20 mouse cellular contexts compared by ENCODE assay signal in the genomic region with DNA sequence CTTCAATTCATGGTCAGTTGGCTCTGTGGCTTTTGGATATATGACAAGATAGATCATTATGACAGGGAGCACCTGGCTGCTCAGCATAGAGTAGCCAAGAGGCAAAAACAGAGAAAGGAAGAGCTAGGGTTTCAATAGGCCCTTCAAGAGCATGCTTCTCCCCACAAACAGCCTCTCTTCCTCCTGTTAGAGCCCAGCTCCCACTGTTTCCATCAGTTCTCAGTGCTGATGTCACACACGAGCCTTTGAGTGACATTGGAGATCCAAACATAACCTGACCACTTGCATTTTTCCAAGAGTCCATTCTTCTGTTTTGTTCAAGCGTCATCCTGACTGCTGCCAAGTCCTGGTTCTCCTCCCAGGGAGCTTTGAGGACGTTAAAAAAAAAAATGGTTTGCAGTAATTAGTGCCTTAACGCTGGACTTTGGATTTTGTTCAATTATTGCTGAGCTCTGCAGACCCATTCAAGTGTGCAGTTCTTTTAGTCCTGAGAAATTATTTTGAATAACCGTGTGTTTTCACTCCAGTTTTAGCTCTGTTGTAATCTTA. TPM values are rescaled to one million over a fixed set of nuclear protein-coding genes. Genes with fewer than 3 reads are reported as not detected.
"Had no signal": no experiment of that assay in that cellular context is flagged by ENCODE, and none has a peak within 500 bp of the region (broad histone marks: within the 10 kb centered on the region; RNA-seq: fewer than 3 reads in every experiment).

No protein-coding gene starts in this region.

- H3K27ac ChIP-seq: left cerebral cortex, adult 2 months; limb, embryonic 10.5 days; liver, embryonic 13.5 days; lung, embryonic 15.5 days; macrophage; midbrain, embryonic 15.5 days; neural tube, embryonic 13.5 days had no signal

- DNase-seq: liver, embryonic 13.5 days; liver, postnatal 0 days; lung, postnatal 14 days; retina, postnatal 1 day; right cerebral cortex, postnatal 4 days; spleen, adult 18-20 months; thymus, postnatal 36 days had no signal

- H3K4me3 ChIP-seq: left cerebral cortex, adult 2 months; limb, embryonic 10.5 days; liver, embryonic 13.5 days; lung, embryonic 15.5 days; megakaryocyte, embryonic 14.5 days; midbrain, embryonic 15.5 days; neural tube, embryonic 13.5 days had no signal

- H3K4me1 ChIP-seq: limb, embryonic 10.5 days; liver, embryonic 13.5 days; lung, embryonic 15.5 days; megakaryocyte, embryonic 14.5 days; midbrain, embryonic 15.5 days; neural tube, embryonic 13.5 days had no signal

- H3K4me2 ChIP-seq: liver, embryonic 13.5 days; lung, embryonic 15.5 days; midbrain, embryonic 11.5 days; midbrain, embryonic 15.5 days; neural tube, embryonic 13.5 days had no signal

- H3K9me3 ChIP-seq: limb, embryonic 10.5 days; liver, embryonic 13.5 days; lung, embryonic 15.5 days; midbrain, embryonic 15.5 days; neural tube, embryonic 13.5 days had no signal

- H3K27me3 ChIP-seq: liver, embryonic 13.5 days; lung, embryonic 15.5 days; midbrain, embryonic 15.5 days; neural tube, embryonic 13.5 days had no signal

- H3K9ac ChIP-seq: liver, embryonic 13.5 days; liver, postnatal 0 days; lung, embryonic 15.5 days; midbrain, embryonic 15.5 days; neural tube, embryonic 13.5 days had no signal

- ATAC-seq: inflammation-experienced regulatory T-cells, adult 6 months; intestine, postnatal 0 days; liver, postnatal 0 days; midbrain, embryonic 15.5 days had no signal

- H3K36me3 ChIP-seq: limb, embryonic 10.5 days; liver, embryonic 13.5 days; lung, embryonic 15.5 days; midbrain, embryonic 15.5 days; neural tube, embryonic 13.5 days had no signal

RNA-seq across cellular contexts. Expression of gene Slc13a5, which starts 14.9 kb away (rescaled TPM):
- polyA plus RNA-seq: inflammation-experienced regulatory T-cells, adult 6 months; liver, embryonic 13.5 days; liver, postnatal 0 days; macrophage; thymus, postnatal 0 days had no signal

RNA-seq across cellular contexts. Expression of gene Fbxo39, which starts 32.3 kb away (rescaled TPM):
- polyA plus RNA-seq: inflammation-experienced regulatory T-cells, adult 6 months; intestine, postnatal 0 days; limb, embryonic 10.5 days; limb, embryonic 14.5 days; liver, embryonic 13.5 days; liver, postnatal 0 days; lung, embryonic 15.5 days; macrophage; midbrain, embryonic 11.5 days; midbrain, embryonic 15.5 days; neural tube, embryonic 13.5 days; stomach, embryonic 14.5 days had no signal
